Mouse (Mus musculus) ES-Bruce4 (cell line): ENCODE data around the gene Olfr790. TPM values are rescaled to one million over a fixed set of nuclear protein-coding genes. Genes with fewer than 3 reads are reported as not detected.

ENCODE experiments used
- H3K27ac ChIP-seq: 2 replicates; pipeline ENCODE4 v1.5.1; 2012; ENCODE audit warnings: low read length, inconsistent platforms; ENCODE audit not compliant: insufficient read depth
- H3K27me3 ChIP-seq: 2 replicates; pipeline ENCODE4 v1.6.1; 2012; ENCODE audit warnings: mild to moderate bottlenecking, low read length, inconsistent platforms; ENCODE audit not compliant: control insufficient read depth, poor library complexity, insufficient read depth, severe bottlenecking
- H3K36me3 ChIP-seq: 2 replicates; pipeline ENCODE4 v1.6.1; 2012; ENCODE audit warnings: inconsistent platforms, mild to moderate bottlenecking, low read length, moderate library complexity; ENCODE audit not compliant: control insufficient read depth, poor library complexity, insufficient read depth, severe bottlenecking
- H3K4me1 ChIP-seq: one replicate; pipeline ENCODE4 v1.8.1; 2011; ENCODE audit warnings: low read length; ENCODE audit not compliant: control insufficient read depth, insufficient read depth
- H3K4me3 ChIP-seq: 2 replicates; pipeline ENCODE4 v1.5.1; 2011; ENCODE audit warnings: low read depth, mild to moderate bottlenecking, low read length
- H3K9ac ChIP-seq: 2 replicates; pipeline ENCODE4 v1.6.1; 2012; ENCODE audit warnings: low read depth, mild to moderate bottlenecking, inconsistent platforms; ENCODE audit not compliant: poor library complexity, severe bottlenecking
- H3K9me3 ChIP-seq: replicated peaks from 2 replicates; pipeline ENCODE4 v1.6.1; 2012; ENCODE audit warnings: mild to moderate bottlenecking, low read length, inconsistent platforms; ENCODE audit not compliant: control insufficient read depth, poor library complexity, insufficient read depth, severe bottlenecking
- CTCF ChIP-seq: IDR thresholded peaks from one replicate; pipeline ENCODE4 v1.8.1; 2011; ENCODE audit warnings: low read depth, low read length
- EP300 ChIP-seq: IDR thresholded peaks from 2 replicates; pipeline ENCODE4 v1.6.1; 2011; ENCODE audit warnings: low read depth, low read length; ENCODE audit not compliant: insufficient read depth
- POLR2A ChIP-seq: IDR thresholded peaks from one replicate; pipeline ENCODE4 v1.8.1; 2011; ENCODE audit warnings: low read length; ENCODE audit not compliant: insufficient read depth
- polyA plus RNA-seq: library from polyadenylated mRNA; stranded (reverse); fragments of >200 nt; gene quantifications from 2 replicates; pipeline ENCODE4 v1.2.4, GENCODE M21; 2011; ENCODE audit warnings: low read depth; ENCODE audit not compliant: missing spikeins, insufficient read depth, insufficient read length

Olfr790 gene
- polyA plus RNA-seq, 1 experiment, result not detected

GRCm38 (mm10) chr10:129490101-129490500 lies 8.2 kb upstream of the Olfr790 start:
- Histone ChIP-seq H3K9me3 (no peaks in the 10 kb centered on the region), H3K4me3 (no peak overlapping the region), H3K27me3 (no peaks in the 10 kb centered on the region), H3K27ac (no peak overlapping the region), H3K36me3 (no peaks in the 10 kb centered on the region), H3K9ac (no peak overlapping the region), H3K4me1 (no peaks in the 10 kb centered on the region)
- no peak for TF ChIP-seq POLR2A
- TF ChIP-seq EP300, result no peak
- TF ChIP-seq CTCF, result no peak

- TF ChIP-seq POLR2A, result no peak
- no peak for TF ChIP-seq EP300
- no peak for TF ChIP-seq CTCF
- Histone ChIP-seq H3K9me3 (no peaks in the 10 kb centered on the region), H3K4me3 (no peak within 1 kb of the TSS), H3K9ac (no peak within 1 kb of the TSS), H3K27ac (no peak within 1 kb of the TSS), H3K36me3 (no peaks in the 10 kb centered on the region), H3K27me3 (no peaks in the 10 kb centered on the region), H3K4me1 (no peaks in the 10 kb centered on the region)
Observed at GRCm38 (mm10) chr10:129521492-129521891, 23.2 kb downstream of the Olfr790 start, which contains the start of gene Olfr791. TSS of gene Olfr791 (plus strand) at chr10:129521792.

GRCm38 (mm10) chr10:129538862-129539261 lies 40.6 kb downstream of the Olfr790 start, which contains the start of gene Olfr792:
TSS of gene Olfr792 (plus strand) at chr10:129539162.
- Histone ChIP-seq H3K36me3 (no peaks in the 10 kb centered on the region), H3K4me1 (no peaks in the 10 kb centered on the region), H3K4me3 (no peak within 1 kb of the TSS), H3K9me3 (peaks cover 6% of the 10 kb centered on the region; the same call in 1 of the 2 replicates), H3K27me3 (no peaks in the 10 kb centered on the region), H3K27ac (no peak within 1 kb of the TSS), H3K9ac (no peak within 1 kb of the TSS)
- TF ChIP-seq CTCF, result no peak

- TF ChIP-seq CTCF (no peak), EP300 (no peak), POLR2A (no peak)
- no peaks in the 10 kb centered on the region for H3K27me3 ChIP-seq
- no peak overlapping the region for H3K4me3 ChIP-seq
- H3K27ac ChIP-seq, result no peak overlapping the region
- no peaks in the 10 kb centered on the region for H3K4me1 ChIP-seq
- no peaks in the 10 kb centered on the region for H3K9me3 ChIP-seq
- H3K9ac ChIP-seq, result no peak overlapping the region
- H3K36me3 ChIP-seq, result no peaks in the 10 kb centered on the region
Observed at GRCm38 (mm10) chr10:129549354-129549753, 51.1 kb downstream of the Olfr790 start.

Other genes starting within 250 kb of the Olfr790 start
- gene Olfr776, start 239.4 kb upstream of the Olfr790 start, polyA plus RNA-seq, result not detected in 2 replicates
- not detected in 2 replicates for gene Olfr777, start 227.0 kb upstream of the Olfr790 start, polyA plus RNA-seq
- not detected in 2 replicates for gene Olfr780, start 180.4 kb upstream of the Olfr790 start, polyA plus RNA-seq
- gene Olfr781, start 169.6 kb upstream of the Olfr790 start, polyA plus RNA-seq, result not detected in 2 replicates
- not detected in 2 replicates for gene Olfr782, start 149.6 kb upstream of the Olfr790 start, polyA plus RNA-seq
- gene Olfr784, start 114.4 kb upstream of the Olfr790 start, polyA plus RNA-seq, result not detected in 2 replicates
- gene Olfr785, start 93.1 kb upstream of the Olfr790 start, polyA plus RNA-seq, result not detected in 2 replicates
- not detected in 2 replicates for gene Olfr786, start 71.2 kb upstream of the Olfr790 start, polyA plus RNA-seq
- 0.14 TPM in 1 of 2 replicates, not detected in the other for gene Olfr787, start 36.6 kb upstream of the Olfr790 start, polyA plus RNA-seq
- not detected in 2 replicates for gene Olfr788, start 27.5 kb upstream of the Olfr790 start, polyA plus RNA-seq
- not detected in 2 replicates for gene Olfr789, start 13.7 kb upstream of the Olfr790 start, polyA plus RNA-seq
- not detected in 2 replicates for gene Olfr791, start 23.3 kb downstream of the Olfr790 start, polyA plus RNA-seq
- not detected in 2 replicates for gene Olfr792, start 40.7 kb downstream of the Olfr790 start, polyA plus RNA-seq
- 0.29 TPM in 1 of 2 replicates, not detected in the other for gene Olfr794, start 69.2 kb downstream of the Olfr790 start, polyA plus RNA-seq
- gene Olfr796, start 114.1 kb downstream of the Olfr790 start, polyA plus RNA-seq, result 0.24 TPM in 1 of 2 replicates, not detected in the other
- gene Olfr798, start 129.4 kb downstream of the Olfr790 start, polyA plus RNA-seq, result not detected in 2 replicates
- gene Olfr799, start 139.0 kb downstream of the Olfr790 start, polyA plus RNA-seq, result not detected in 2 replicates
- gene Olfr800, start 159.2 kb downstream of the Olfr790 start, polyA plus RNA-seq, result not detected in 2 replicates
- not detected in 2 replicates for gene Olfr801, start 175.4 kb downstream of the Olfr790 start, polyA plus RNA-seq
- not detected in 2 replicates for gene Olfr802, start 189.7 kb downstream of the Olfr790 start, polyA plus RNA-seq
- gene Olfr803, start 195.8 kb downstream of the Olfr790 start, polyA plus RNA-seq, result not detected in 2 replicates
- not detected in 2 replicates for gene Olfr804, start 204.7 kb downstream of the Olfr790 start, polyA plus RNA-seq
- gene Olfr805, start 230.9 kb downstream of the Olfr790 start, polyA plus RNA-seq, result not detected in 2 replicates
- not detected in 2 replicates for gene Olfr806, start 243.4 kb downstream of the Olfr790 start, polyA plus RNA-seq